Mouse (Mus musculus) MEL (cell line): ENCODE results near the gene AC124502.3.

ENCODE experiments used
- CTCF ChIP-seq, 3 experiments: IDR thresholded peaks in 2 of 3; conservative IDR thresholded peaks in 1 of 3; 2 replicates each; pipeline ENCODE4 v1.5.1; 2011 to 2012; ENCODE audit warnings: low read length in 3 of 3, low read depth in 2 of 3, mild to moderate bottlenecking in 2 of 3, improper control_type of control experiment in 1 of 3, inconsistent platforms in 1 of 3, mixed read lengths in 1 of 3, moderate library complexity in 1 of 3; ENCODE audit not compliant: control insufficient read depth in 1 of 3, insufficient read depth in 1 of 3, poor library complexity in 1 of 3, severe bottlenecking in 1 of 3
- NELFE ChIP-seq: IDR thresholded peaks from 2 replicates; pipeline ENCODE4 v1.6.1; 2011; ENCODE audit warnings: low read depth, low read length, improper control_type of control experiment
- POLR2A ChIP-seq, 2 experiments: IDR thresholded peaks; 2 replicates each; pipeline ENCODE4 v1.6.1; 2011 to 2012; ENCODE audit warnings: low read length in 2 of 2, mild to moderate bottlenecking in 2 of 2, control low read depth in 1 of 2, improper control_type of control experiment in 1 of 2, low read depth in 1 of 2, moderate library complexity in 1 of 2; ENCODE audit not compliant: control insufficient read depth in 1 of 2, insufficient read depth in 1 of 2, poor library complexity in 1 of 2

DNA sequence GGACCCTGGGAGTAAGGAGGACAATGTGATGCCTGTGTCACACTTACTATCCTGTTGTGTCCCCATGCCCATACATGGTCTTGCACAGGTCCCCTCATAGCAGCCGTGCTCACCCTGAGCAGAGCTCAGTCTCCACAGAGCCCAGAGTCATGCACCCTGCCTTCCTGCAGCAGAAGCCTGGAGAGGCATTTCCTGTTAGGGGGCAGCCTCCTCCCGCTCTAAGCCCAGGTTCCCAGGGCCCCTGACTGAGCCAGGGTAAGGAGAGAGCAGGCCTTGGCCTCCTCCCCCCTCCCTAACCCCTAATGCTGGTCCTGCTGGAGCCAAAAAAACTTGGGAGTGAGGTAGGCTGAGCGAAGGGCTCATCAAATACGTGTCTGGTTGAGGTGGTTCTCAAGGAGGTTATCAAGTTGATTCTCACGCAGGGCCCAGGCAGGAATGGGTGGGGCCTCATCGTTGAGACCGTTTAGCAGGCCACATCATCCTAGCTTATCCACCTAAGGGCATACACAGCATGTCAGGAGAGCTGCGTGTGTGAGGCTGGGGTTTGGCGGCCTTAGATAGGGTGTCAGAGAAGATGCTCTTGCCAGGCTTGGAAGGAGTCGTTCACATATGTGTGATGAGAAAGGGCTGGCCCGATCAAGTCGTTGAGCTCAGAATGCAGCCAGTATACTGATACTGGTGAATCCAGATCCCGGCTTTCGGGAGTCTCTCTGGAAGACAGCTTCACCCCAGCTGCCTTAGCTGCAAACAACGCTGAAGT lies 28.5 kb downstream of the AC124502.3 start:
- peak; percentile 76 for TF ChIP-seq NELFE
- no peak for TF ChIP-seq CTCF (IDR thresholded peaks at IDR 0.05 in 2 of 3, conservative IDR thresholded peaks at IDR 0.05 in 1 of 3; ENCODE audit: control insufficient read depth in 1 of 3, insufficient read depth in 1 of 3, low read depth in 2 of 3, low read length in 3 of 3, poor library complexity in 1 of 3, severe bottlenecking in 1 of 3)
- peak; percentile 11 to 49; a peak in 2 of 4 replicates for TF ChIP-seq POLR2A (IDR thresholded peaks at IDR 0.05; ENCODE audit: control insufficient read depth in 1 of 2, insufficient read depth in 1 of 2, low read depth in 1 of 2, low read length in 2 of 2, poor library complexity in 1 of 2)
